Mouse (Mus musculus) heart, postnatal 25 days (tissue): Measurements from ENCODE around the gene Olfr603. TPM values are rescaled to one million over a fixed set of nuclear protein-coding genes. Genes with fewer than 3 reads are reported as not detected.
"Not testable (repeated sequence)": the region's sequence is repeated elsewhere in the genome, so short reads cannot be mapped to it uniquely, and the experiment has no call there.

ENCODE experiments used
- DNase-seq: peaks from one replicate; pipeline ENCODE4 v3.0.0; 2022; ENCODE audit warnings: low spot score
- intact Hi-C: fragments of 180-260 bp; cut with DNase I; formaldehyde crosslinking; loops from one replicate; pipeline ENCODE4 v1.15.1; 2025
- microRNA-seq: library from miRNA; unstranded; fragments of <30 nt; microRNA quantifications from one replicate; pipeline ENCODE4 v1.2.0, GENCODE M21; 2022
- total RNA-seq, 2 experiments: library from RNA; stranded (reverse); gene quantifications; 2 replicates each; pipeline ENCODE4 v1.2.3; 2021

Olfr603 gene
- total RNA-seq, result not detected

- intact Hi-C loops, result no loop called here
- no peak for DNase-seq
These were observed at the start of gene Olfr603 for GRCm38 (mm10) chr7:103386077-103386476. Gene Olfr603, minus strand, starts transcription at chr7:103386177.

DNA sequence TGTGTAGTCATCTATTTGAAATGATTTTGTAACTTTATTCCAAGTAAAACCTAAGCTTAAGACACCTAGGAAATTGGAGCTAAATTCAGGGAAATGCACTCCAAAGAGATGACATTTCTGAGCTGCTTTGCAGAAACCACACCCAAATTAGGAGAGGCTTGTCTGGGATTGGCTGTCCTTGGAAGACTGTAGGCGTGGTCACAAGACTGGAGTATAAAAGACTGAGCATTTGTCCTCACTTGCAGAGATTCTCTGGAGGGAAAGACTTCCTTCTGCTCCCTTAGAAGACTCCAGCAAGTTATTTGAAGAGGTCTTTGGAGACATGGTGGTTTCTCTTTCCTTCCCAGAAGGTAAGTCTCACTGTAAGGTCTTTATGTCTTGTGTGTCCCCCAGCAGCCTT is 28.8 kb upstream of the Olfr603 start, which contains the start of gene Usp17lc:
Gene Usp17lc, plus strand, starts transcription at position 301 of the 400 bp plus-strand sequence.
- not testable (repeated sequence) for DNase-seq
- intact Hi-C loops, result loop anchor here (10.0 kb wide), 1 partner anchor 170 kb away; no protein-coding TSS in a partner anchor

- DNase-seq, intact Hi-C loops: not testable (repeated sequence)
These were observed 20.6 kb upstream of the Olfr603 start for GRCm38 (mm10) chr7:103406521-103407055.

DNA sequence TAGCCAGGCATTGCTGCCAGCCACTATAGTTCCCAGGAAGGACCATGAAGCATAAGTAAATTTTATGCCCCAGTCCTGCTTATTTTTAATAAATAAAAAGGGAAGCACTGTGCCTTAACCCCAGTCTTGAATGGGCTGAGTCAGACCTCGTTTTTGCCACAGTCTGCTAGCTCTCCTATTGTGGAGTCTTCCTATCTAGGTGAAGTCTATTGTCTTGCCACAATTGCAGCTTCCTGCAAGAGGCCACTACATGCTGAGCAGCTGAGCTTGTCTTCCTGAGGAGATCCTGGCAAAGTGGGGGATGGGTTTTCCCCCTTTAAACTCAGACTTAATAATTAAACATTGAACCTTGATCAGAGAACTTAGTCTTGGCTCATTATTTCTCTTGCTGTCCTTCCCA is 13.0 kb upstream of the Olfr603 start:
- intact Hi-C loops, result no loop called here
- no peak for DNase-seq

- DNase-seq, result no peak
- intact Hi-C loops, result no loop called here
These were observed 11.8 kb upstream of the Olfr603 start for GRCm38 (mm10) chr7:103397758-103398157.

DNA sequence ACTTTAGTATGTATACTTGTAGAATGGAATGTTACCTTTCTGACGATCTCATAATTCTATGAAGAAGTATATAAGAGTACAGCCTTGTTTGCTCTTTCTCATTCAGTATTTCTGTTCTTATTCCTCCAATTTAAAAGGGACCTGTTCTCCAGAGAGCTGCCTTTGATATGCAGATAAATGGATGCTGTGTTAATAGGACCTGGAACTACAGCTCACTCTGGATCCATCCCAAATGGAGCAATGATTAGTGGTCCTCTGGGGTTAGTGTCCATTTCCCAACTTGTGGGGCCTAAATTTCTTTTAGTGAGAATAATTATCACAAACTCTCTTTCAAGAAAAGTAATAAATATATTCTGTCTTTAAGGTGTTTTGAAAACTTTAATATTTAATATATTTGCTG is 23.4 kb downstream of the Olfr603 start, which contains the start of gene Olfr601:
Gene Olfr601, minus strand, starts transcription at position 101 of the 400 bp plus-strand sequence.
- intact Hi-C loops, result no loop called here

GRCm38 (mm10) chr7:103349569-103349968 is 36.4 kb downstream of the Olfr603 start, which contains the start of gene Olfr600:
Gene Olfr600, minus strand, starts transcription at chr7:103349669.
- no peak for DNase-seq
- intact Hi-C loops, result no loop called here

More for the DNA sequence above, 23.4 kb downstream of the Olfr603 start, which contains the start of gene Olfr601:
- no peak for DNase-seq

DNA sequence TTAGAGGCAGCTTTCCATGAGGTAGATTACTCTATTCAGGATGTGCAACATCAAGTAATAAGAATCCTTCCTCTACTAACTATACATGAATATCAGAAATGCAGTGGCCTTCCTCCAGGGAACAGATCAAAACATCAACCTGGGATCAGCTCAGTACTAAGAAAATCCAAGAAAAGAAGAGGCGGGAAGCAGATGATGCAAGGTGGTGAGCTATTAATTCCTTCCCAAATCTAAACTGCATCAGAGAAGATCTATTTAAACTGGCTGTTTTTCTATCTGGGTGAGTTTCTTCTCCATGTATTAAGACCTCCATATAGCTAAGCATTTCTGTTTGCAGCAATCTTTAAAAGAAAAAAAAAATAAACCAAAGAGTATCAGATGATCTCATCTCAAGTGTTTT is 50.4 kb downstream of the Olfr603 start, which contains the start of gene Olfr599:
Gene Olfr599, plus strand, starts transcription at position 301 of the 400 bp plus-strand sequence.
- intact Hi-C loops, result no loop called here
- DNase-seq, result no peak

Small RNAs within 50 kb of the gene (microRNA-seq; reads per million reads assigned to microRNA genes)
- not detected for gene Gm25774

Other genes with a start within 250 kb of the Olfr603 start
- gene Olfr588-ps1, start 245.3 kb downstream of the Olfr603 start, total RNA-seq, result not detected
- not detected for gene Olfr589, start 229.8 kb downstream of the Olfr603 start, total RNA-seq
- gene Olfr591, start 207.8 kb downstream of the Olfr603 start, total RNA-seq, result not detected
- not detected for gene Olfr592, start 201.4 kb downstream of the Olfr603 start, total RNA-seq
- gene Olfr593, start 174.3 kb downstream of the Olfr603 start, total RNA-seq, result not detected
- not detected for gene Olfr594, start 169.2 kb downstream of the Olfr603 start, total RNA-seq
- not detected for gene Usp17ld, start 133.7 kb downstream of the Olfr603 start, total RNA-seq
- gene Olfr596, start 80.5 kb downstream of the Olfr603 start, total RNA-seq, result not detected
- gene Olfr597, start 69.9 kb downstream of the Olfr603 start, total RNA-seq, result not detected
- not detected for gene Olfr598, start 62.6 kb downstream of the Olfr603 start, total RNA-seq
- gene Olfr599, start 50.3 kb downstream of the Olfr603 start, total RNA-seq, result not detected
- not detected for gene Olfr600, start 36.5 kb downstream of the Olfr603 start, total RNA-seq
- not detected for gene Olfr601, start 23.5 kb downstream of the Olfr603 start, total RNA-seq
- not detected for gene Usp17lc, start 28.9 kb upstream of the Olfr603 start, total RNA-seq
- not detected for gene Olfr605, start 59.3 kb upstream of the Olfr603 start, total RNA-seq
- not detected for gene Olfr606, start 62.9 kb upstream of the Olfr603 start, total RNA-seq
- gene Olfr607, start 78.0 kb upstream of the Olfr603 start, total RNA-seq, result not detected
- gene Olfr608, start 83.7 kb upstream of the Olfr603 start, total RNA-seq, result not detected
- not detected for gene Olfr609, start 111.9 kb upstream of the Olfr603 start, total RNA-seq
- gene Olfr610, start 125.9 kb upstream of the Olfr603 start, total RNA-seq, result not detected
- gene Olfr611, start 134.7 kb upstream of the Olfr603 start, total RNA-seq, result not detected
- gene Olfr612, start 156.5 kb upstream of the Olfr603 start, total RNA-seq, result not detected
- gene Olfr613, start 161.9 kb upstream of the Olfr603 start, total RNA-seq, result not detected
- not detected for gene Olfr615, start 169.9 kb upstream of the Olfr603 start, total RNA-seq
- gene Olfr616, start 183.0 kb upstream of the Olfr603 start, total RNA-seq, result not detected
- gene Olfr617, start 186.9 kb upstream of the Olfr603 start, total RNA-seq, result not detected
- not detected for gene Olfr618, start 203.9 kb upstream of the Olfr603 start, total RNA-seq
- gene Olfr619, start 214.4 kb upstream of the Olfr603 start, total RNA-seq, result not detected
- gene Olfr620, start 226.4 kb upstream of the Olfr603 start, total RNA-seq, result not detected